Mouse (Mus musculus): ENCODE results near the gene Gm11627.

GRCm38 (mm10) chr11:102582016-102582610 is 2.9 kb upstream of the Gm11627 start:
- TF ChIP-seq POLR2A (IDR thresholded peaks at IDR 0.05; ENCODE audit: insufficient read length, low read depth): no peak
- no peak for TF ChIP-seq USF1 (IDR thresholded peaks at IDR 0.05; ENCODE audit: low read depth)
- TF ChIP-seq CEBPB (IDR thresholded peaks at IDR 0.05; ENCODE audit: insufficient read depth, poor library complexity, severe bottlenecking): no peak
- no peak for TF ChIP-seq REST (IDR thresholded peaks at IDR 0.05; ENCODE audit: insufficient read depth, insufficient read length)
- no peak for TF ChIP-seq TCF12 (IDR thresholded peaks at IDR 0.05; ENCODE audit: insufficient read depth, poor library complexity, severe bottlenecking)
- TF ChIP-seq SRF (IDR thresholded peaks at IDR 0.05; ENCODE audit: control insufficient read depth, insufficient read length, low read depth): no peak
- no peak for TF ChIP-seq POLR2AphosphoS2 (IDR thresholded peaks at IDR 0.05; ENCODE audit: insufficient read length, low read depth)
- TF ChIP-seq MYOD1 (IDR thresholded peaks at IDR 0.05; ENCODE audit: control insufficient read depth in 1 of 3, insufficient read length in 2 of 3, low read depth in 2 of 3): peak in 1 of 3 experiments; percentile 27
- no peak for TF ChIP-seq TCF3 (IDR thresholded peaks at IDR 0.05; ENCODE audit: insufficient read length, low read depth)
- peak in 1 of 3 experiments; percentile 23 for TF ChIP-seq MYOG (IDR thresholded peaks at IDR 0.05; ENCODE audit: control insufficient read depth in 1 of 3, insufficient read depth in 1 of 3, insufficient read length in 2 of 3, low read depth in 2 of 3)
- TF ChIP-seq MAX (IDR thresholded peaks at IDR 0.05; ENCODE audit: low read depth): no peak

Measured in myocyte (in vitro differentiated cells).